Comparison of ENCODE assay signal across 8 mouse cellular contexts in genomic region chr10:73097979-73098378, GRCm38 (mm10). TPM values are rescaled to one million over a fixed set of nuclear protein-coding genes. Genes with fewer than 3 reads are reported as not detected.
DNase-seq lines count a peak whose midpoint lies in the region; ATAC-seq and TF ChIP-seq lines count a peak whose summit lies in the region.

No protein-coding gene starts in this region.

- no peak overlapping the region for H3K4me3 ChIP-seq in cerebellum, adult 2 months (replicated peaks; ENCODE audit: insufficient read depth, low read depth, low read length)
- H3K4me3 ChIP-seq in small intestine, adult 2 months (ENCODE audit: low read depth, low read length) = no peak overlapping the region

- no peak for TF ChIP-seq POLR2A in cerebellum, adult 2 months (IDR thresholded peaks at IDR 0.05; ENCODE audit: borderline replicate concordance, insufficient read depth, low read length)
- no peak for TF ChIP-seq POLR2A in small intestine, adult 2 months (IDR thresholded peaks at IDR 0.05; ENCODE audit: low read depth, low read length)

- WGBS in cerebellum, adult 2 months = under 1% methylated on average over 17 of the region's 17 CpGs
- WGBS in small intestine, adult 2 months = 5% methylated on average over 17 of the region's 17 CpGs

- no peaks in the 10 kb centered on the region for H3K36me3 ChIP-seq in small intestine, adult 2 months (ENCODE audit: control insufficient read depth, insufficient read depth, low read length)

- H3K27me3 ChIP-seq in cerebellum, adult 2 months (ENCODE audit: control insufficient read depth, insufficient read depth, low read length) = no peaks in the 10 kb centered on the region; the same call in 1 of the 2 replicates
- 0 out of 2 replicates have a peak, but pooled peaks cover 4% of the 10 kb centered on the region for H3K27me3 ChIP-seq in small intestine, adult 2 months (ENCODE audit: control insufficient read depth, insufficient read depth, low read length)

- TF ChIP-seq CTCF in cerebellum, adult 2 months (IDR thresholded peaks at IDR 0.05; ENCODE audit: borderline replicate concordance, insufficient read depth, low read depth, low read length) = peak; percentile 60; the same call in 1 of the 2 replicates
- peak; percentile 53; the same call in 1 of the 2 replicates for TF ChIP-seq CTCF in small intestine, adult 2 months (IDR thresholded peaks at IDR 0.05; ENCODE audit: extremely low read depth, insufficient read length, insufficient replicate concordance, low read depth, low read length)

- no peak overlapping the region for H3K27ac ChIP-seq in cerebellum, adult 2 months (ENCODE audit: insufficient read depth, low read length)
- no peak overlapping the region for H3K27ac ChIP-seq in small intestine, adult 2 months (ENCODE audit: insufficient read depth, low read depth, low read length)

- peak; percentile 23 to 78 for DNase-seq in adrenal gland, adult (ENCODE audit: inconsistent age in 2 of 2, low spot score in 1 of 2)
- no peak for DNase-seq in adrenal gland, adult 8-10 months
- DNase-seq in cerebellum, adult 2 months = peak; percentile 39 to 59
- DNase-seq in hindlimb bud, embryonic 11.5 days (ENCODE audit: extremely low spot score, low read depth, low spot score) = peak; percentile 67
- peak; percentile 66 to 82 for DNase-seq in left cerebral cortex, adult 8-10 months (ENCODE audit: low spot score in 2 of 2)
- DNase-seq in mesoderm, embryonic 11.5 days (ENCODE audit: low read depth, low spot score) = peak; percentile 79

- ATAC-seq in frontal cortex, adult (ENCODE audit: low TSS enrichment) = peak; percentile 62

- H3K4me1 ChIP-seq in cerebellum, adult 2 months (ENCODE audit: control insufficient read depth, insufficient read depth, low read length) = no peaks in the 10 kb centered on the region
- H3K4me1 ChIP-seq in small intestine, adult 2 months (ENCODE audit: control insufficient read depth, insufficient read depth, insufficient read length, low read length) = no peaks in the 10 kb centered on the region

RNA-seq across cellular contexts. Expression of gene Pcdh15, which starts 1.2 kb away (rescaled TPM):
- 10 to 100 TPM in 1 of 4 experiments, 1 to 10 TPM in 3; 8.6 to 10.2 (median 9.6) TPM for total RNA-seq in adrenal gland, adult 8-10 months (2022)
- 5.4 and 6.0 TPM in 2 replicates for polyA plus RNA-seq in cerebellum, adult 2 months (2012; rRNA removed)
- 10 to 100 TPM; 23.8 to 30.6 (median 26.1) TPM for total RNA-seq in left cerebral cortex, adult 8-10 months (2022)
- 0.09 and 0.16 TPM in 2 replicates for polyA plus RNA-seq in small intestine, adult 2 months (2012; rRNA removed)
